Mouse (Mus musculus): ENCODE measurements around the gene R3hdm2.

The R3hdm2 gene

DNA sequence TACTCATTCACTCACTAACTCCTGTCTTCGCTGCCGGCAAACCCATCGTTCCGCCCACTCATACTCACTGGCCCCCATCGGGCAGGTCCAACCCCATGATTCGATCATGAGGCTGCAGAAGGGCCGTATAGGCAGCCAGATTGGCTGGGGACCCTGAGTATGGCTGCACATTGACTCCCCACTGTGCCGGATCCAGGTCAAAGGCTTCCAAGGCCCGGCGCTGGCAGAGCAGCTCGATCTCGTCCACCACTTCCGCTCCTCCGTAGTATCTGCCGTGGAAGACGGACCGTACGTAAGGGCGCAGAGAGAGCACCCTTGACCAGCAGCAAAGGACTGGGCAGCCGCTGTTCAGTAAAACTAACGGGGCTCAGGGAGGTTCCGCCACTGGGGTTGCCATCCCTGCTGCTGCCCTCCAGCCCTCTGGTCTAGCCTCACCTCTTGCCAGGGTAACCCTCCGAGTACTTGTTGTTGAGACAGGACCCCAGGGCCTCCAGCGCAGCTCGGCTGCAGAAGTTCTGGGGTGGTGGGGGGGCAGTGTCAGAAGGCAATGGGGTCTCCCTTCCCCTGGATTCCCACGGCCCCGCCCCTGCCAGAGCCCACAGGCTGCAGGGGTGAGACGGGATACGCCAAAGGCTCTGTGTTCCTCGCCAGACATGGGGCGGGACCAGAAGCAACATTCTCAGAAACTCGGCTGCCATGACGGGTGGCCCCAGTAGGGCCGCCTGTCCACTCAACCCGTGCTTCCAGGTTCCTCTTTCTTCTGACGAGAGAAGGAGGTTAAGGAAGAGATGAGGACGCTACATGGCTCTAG, 140.0 kb downstream of the R3hdm2 start:
- no peak for DNase-seq

DNA sequence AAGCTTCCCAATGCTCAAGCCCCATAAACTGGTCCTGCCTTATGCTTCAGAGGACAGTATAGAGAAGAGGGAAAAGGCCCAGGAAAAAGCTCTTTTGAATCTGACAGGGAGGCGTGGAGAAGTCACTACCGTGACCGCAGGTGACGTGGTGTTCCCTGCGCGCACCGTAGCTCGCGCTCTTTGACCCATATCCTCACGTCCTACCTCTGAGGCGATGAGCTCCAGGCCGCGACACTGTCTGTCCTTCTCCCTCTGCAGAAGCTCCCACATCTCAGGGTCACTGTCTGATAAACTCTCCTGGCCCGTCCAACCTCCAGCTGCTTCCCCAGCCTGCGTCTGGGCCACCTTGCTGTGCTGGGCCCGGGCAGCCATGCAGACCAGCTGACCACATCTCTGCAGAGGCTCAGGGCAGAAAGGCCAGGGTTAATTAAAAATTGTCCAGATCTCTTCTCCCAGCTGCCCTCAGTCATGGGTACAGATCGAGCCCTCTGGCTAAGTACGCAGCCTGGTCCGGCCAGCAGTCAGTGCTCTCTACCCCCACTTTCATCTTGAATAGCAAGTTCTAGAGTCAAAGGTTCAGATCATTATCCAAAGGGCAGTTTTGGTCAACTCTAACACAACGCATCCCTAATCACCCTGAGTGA, 140.7 kb downstream of the R3hdm2 start:
- no peak for DNase-seq

DNA sequence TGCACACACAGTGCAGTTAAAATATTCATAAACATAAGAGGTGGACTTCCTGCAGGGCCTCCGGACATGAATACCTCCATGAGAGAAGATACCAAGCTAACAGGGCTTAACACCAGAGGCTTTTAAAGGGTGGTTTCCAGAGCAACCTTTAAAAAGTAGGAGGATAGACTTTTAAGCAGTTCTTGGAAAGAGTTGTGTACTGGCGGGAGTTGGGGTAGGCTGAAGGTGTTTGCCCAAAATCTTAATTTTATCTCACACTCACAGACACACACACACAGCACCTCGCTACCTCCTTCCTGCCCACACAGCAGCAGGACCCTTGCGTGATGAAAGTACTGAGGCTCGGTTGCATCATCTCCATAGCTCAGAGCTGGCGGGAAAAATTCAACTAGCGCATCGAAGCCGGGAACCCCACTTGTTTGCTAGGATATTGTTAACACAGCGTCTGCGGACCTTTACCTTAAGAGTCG, 141.5 kb downstream of the R3hdm2 start:
- peak in 1 of 2 experiments; percentile 21 for DNase-seq

DNA sequence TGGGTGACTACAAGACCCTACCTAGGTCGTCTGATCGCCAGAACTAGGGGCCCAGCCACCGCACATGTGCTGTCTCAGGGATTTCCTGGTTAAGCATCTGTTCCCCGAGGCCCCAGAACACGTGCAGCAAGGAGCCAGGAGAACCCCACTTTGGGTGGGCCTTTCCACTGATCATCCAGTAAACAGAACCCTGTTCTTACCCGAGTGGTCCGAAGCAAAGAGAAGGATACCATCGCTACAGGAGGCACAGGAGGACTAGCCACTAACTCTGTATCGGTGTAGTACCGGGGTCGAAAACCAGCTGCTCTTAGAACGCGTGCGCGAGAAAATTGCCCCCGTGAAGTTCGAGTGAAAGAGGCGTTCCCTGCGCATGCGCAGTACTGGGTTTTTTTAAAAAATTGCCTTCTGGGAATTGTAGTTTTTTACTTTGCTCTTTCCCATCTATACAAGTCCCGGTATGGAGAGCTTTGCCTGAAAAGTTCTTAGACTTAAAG, 142.0 kb downstream of the R3hdm2 start, which contains the start of gene Shmt2:
Gene Shmt2, minus strand, starts transcription at position 357 of the 494 bp plus-strand sequence.
- peak; percentile 82 for DNase-seq

DNA sequence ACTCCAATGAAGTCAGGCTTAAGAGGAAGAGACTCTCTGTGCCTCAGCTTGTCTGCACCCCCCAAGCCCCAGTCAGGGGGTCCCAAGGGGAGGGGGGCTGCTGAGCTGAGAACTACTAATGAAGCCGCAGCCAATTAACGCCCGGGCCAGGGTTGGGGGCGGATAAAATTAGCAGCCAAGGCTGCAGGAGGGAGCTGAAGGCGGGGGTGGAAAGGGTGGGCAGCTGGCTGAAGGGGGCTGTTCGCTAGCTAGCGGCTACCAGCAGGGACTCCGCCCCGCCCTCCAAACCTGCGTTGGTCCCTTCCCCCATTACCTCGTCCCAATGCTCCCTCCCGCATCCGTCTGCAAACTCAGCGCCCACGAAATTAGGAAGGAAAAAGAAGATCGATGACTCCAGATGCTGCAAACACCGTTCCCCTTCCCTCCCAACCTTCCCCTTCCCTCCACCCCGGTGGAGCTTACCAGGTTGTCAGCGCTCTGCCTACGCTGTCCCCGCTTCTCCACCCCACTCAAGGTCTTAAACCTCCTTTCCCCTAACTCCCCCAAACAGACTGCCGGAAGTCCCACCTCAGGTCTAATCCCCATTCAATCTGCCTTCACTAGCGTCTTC, 144.6 kb downstream of the R3hdm2 start:
- no peak for DNase-seq

DNA sequence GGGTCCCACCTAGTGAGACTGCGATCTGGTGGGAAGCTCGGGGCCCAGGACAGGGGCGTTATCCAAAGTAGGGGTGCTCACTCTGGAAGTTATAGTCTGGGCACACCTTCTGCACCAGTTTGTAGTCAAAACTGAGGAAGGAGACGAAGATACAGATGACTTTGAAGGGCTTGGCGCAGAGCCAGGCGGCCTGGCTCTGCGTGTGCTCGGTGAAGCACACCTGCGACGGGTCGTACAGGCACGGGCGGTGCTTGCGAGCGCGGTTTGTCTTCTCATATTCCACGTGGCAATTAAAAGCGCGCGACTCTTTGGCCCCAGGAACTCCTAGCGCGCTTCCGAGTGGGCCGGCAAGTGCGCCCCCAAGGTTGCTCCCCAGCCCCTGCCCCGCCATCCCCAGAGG, 145.9 kb downstream of the R3hdm2 start:
- DNase-seq: peak in 1 of 2 experiments; percentile 40

DNA sequence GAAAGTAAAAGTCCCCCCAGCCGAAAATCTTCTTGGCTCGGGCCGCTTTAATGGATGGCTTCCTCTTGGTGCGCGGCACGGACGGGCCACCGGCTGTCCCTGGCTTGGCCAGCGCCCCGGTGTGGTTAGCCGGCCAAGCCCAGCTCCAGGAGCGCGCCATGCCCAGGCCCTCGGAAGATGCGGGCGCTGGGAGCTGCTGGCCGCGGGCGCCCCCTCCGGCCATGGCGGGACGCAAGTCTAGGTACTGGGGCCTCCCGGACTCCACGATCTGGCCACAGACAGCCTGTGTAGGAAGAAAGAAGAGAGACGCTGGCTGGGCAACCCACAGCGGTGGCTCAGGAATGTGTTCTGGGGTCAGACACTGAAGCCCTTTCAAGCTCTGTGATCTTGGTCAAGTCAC, 146.6 kb downstream of the R3hdm2 start:
- peak; percentile 63 to 69 for DNase-seq

DNA sequence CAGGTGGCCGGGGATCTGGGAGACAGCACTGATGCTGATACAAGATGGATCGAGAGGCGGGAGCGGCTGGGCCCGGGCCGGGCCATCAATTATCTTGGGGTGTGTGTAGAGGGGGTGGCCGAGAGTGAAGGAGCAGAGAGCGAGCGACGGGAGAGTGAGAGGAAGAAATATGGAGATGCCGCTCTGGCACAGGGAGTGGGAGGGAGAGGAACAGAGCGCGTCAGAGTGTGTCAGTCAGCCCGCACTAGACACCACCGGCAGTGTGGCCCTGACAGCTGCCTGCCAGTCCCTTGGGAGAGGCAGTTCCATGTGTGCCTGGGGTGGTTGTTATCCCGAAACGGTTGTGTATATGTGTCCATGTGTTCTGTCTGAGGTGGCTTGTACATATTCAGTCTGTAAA, 147.4 kb downstream of the R3hdm2 start:
- peak in 1 of 2 experiments; percentile 40 for DNase-seq

DNA sequence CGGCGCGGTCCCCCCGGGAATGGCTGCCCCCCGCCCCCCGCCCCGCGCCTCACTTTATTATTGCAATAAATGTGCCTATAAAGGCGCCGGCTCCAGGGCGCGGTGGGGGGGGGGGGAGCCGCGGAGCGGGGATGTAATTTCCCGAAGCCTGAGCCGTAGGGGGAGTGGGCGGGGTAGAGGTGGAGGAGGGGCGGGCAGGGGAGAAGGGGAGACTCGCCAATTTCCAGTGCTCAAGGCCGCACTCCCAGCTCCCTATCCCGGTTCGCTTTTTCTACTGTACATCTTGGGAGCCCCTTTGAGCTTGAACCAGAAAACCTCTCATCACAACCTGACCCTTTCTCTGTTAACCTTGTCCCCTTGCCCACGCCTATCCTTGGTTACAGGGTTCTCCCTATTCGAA, 150.8 kb downstream of the R3hdm2 start:
- no peak for DNase-seq

DNA sequence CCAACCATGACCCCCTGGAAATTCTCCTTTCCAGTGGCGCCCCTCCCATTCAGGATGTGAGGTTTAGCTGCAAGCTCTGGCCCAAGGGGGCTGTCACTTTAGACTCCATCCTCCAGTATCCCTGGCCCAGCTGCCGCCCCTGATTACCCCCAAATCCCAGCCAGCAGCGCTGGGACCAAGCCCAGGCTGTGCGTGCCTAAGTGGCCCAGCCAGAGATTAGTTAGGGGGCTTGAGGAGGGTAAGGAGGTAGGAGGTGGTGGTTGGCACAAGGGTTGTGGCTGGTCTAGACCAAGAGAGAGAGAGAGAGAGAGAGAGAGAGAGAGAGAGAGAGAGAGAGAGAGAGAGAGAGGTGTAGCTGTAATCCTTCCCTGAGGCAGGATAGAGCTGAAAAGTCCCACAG, 151.4 kb downstream of the R3hdm2 start:
- no peak for DNase-seq

DNA sequence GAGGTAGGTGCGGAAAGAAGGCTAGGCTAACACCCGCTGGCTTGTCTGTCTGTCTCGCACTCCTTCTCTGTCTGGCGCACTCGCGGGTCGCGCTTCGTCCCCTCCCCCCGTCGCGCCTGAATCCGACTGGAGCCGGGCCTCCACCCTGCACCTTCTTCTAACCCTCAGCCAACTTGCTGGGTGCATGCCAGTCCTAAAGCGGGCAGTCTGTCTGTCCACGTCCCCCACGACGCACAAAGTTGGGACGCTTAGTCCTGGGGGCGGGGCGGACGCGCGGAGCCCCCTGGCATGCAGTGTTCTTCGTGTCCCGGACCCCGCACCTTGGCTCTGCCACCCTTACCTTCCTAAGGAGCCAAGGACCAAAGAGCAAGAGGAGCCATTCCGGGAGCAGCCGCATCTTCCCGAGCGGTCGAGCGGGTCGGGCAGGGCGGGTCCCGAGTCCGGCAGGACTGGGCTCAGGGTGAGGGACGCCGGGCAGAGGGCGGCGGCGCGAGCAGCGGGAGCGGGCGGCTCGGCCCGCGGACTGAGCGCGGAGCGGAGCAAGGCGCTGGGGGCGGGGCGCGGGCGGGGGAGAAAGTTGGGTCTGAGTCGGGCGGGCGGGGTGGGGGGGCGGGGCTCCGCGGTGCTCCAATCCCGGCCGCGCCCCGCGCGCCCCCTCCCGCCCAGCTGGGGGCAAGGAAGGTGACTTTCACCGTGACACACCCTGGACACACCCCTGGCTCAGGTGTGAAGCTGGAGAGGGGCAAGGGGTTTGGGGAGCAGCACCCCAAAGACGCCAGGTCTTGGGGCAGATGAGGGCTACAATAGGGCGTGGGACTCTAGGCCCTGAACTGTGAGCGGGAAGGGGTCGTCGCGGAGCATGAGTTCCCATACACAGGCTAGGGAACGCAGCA, 154.2 kb downstream of the R3hdm2 start, which contains the start of gene Nxph4:
Gene Nxph4, minus strand, starts transcription at position 524 of the 893 bp plus-strand sequence.
- DNase-seq: no peak

DNA sequence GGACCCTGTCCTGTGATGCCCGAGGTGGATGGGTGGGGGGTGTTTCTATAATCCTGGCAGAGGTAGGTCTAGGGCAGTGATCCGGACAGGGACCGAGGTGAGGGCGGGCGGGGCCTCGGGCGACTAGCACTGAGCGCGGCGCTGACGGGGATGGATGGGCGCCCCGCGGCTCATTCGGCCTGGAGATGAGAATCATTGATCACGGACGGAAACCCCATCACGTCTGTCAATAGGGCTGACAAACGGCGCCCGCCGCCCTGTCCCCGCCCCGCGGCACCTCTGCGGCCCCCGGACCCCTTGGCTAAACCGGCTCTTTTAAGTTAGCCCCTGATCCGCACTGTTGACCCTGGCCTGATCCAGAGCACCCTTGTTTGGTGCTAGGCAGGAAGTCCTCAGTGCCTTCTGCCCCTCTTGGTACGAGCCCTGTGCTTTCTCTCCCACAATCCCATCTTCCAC, 154.8 kb downstream of the R3hdm2 start:
- DNase-seq: peak; percentile 31 to 38

DNA sequence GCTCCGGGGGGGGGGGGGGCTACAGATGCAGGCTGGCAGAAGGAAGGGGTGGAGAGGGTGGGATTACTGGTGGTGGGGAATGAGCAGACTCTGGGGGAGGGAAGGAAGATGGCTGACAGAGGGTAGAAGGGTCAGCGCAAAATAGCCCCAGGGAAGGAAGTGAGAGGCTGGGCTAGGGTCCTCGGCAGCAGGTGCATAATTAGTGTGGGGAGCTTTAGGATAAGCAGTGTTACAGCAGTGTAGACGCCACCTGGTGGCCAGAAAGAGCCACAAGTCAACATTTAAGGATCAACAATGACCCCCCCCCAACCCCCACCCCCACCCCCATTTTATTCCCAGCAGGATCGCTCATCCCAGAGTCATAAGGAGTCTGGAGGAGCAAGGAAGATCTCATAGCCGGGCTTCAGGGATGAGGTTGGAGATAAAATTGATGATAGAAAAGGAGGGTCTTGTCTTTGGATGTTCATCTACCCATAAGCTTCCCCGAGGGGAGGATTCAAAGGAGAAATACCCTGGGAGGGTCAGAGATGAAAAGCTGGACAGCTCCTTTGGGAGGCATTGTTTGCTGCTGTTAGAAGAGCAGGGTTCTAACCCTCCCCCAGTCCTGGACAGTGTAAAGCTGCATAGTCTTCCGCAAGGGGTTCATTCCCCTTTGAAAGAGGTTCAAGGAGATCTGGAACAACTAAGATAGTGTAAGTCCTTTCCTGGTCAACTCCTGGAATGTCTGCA, 156.6 kb downstream of the R3hdm2 start:
- DNase-seq: peak; percentile 68

DNA sequence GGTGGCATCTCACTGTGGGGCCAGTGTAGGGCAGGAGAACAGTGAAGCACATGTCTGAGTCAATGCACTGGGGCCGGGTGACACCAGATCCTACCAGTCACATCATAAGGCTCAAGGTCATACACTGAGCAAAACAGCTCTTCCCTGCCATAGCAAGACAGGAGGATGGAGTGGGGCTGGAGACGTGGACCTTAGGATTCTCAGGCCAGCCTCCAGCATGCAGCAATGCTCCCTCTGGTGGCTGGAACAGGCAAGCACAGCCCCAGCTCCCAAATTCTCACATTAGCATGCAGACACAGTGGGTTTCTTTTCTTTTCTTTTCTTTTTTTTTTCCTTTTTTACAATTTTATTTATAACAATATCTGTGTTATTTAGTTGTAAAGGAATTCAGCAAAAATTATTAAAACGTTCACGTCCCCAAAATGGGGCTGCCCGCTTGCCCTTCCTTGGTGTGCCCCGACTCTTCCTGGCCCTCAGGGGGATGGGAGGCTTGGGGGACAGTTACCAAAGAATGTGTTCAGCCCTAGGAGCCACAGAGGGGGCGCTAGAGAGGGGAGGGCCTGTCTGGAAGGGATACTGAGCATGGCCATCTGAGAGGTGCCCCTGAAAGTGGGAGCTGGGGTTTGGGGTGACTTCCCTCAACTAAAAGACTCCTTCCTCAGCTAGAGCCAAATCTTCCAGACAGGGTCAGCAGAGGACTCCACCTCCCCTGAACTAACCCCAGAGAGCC, 157.9 kb downstream of the R3hdm2 start:
- DNase-seq: peak; percentile 79 to 80

DNA sequence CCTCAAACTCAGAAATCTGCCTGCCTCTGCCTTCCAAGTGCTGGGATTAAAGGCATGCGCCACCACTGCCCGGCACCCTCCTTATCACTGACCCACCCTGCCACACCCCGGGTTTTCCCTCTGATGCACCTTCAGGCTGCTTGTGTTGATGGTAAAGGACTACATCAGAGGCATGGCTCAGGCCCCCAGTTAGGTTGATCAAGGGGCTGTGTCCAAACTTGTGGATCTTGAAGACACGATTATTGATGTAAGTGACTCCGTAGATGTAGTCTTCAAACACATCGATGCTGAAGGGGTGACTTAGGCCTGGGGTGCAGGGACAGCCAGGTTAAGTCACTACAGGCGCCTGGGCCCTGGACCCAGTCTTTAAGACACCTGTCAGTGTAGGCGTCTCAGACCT, 161.4 kb downstream of the R3hdm2 start:
- no peak for DNase-seq

DNA sequence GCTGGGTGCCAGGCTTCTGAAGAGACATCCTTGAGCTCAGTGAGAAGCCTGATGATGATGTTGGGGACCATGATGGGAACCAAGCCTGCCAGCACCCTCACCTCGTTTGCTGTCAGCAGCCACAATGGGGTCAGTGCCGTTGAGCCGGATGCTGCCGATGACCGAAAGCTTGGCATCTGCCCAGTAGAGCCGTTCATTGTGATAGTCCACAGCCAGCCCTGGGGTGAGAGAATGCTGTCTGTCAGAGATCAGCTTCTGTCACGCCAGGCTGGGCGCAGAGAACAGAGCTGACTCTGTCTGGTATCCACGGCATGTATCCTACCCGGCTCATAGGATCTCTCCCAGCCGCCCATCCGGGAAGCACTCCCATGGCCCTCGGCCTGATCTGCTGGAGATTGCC, 162.0 kb downstream of the R3hdm2 start:
- DNase-seq: no peak

DNA sequence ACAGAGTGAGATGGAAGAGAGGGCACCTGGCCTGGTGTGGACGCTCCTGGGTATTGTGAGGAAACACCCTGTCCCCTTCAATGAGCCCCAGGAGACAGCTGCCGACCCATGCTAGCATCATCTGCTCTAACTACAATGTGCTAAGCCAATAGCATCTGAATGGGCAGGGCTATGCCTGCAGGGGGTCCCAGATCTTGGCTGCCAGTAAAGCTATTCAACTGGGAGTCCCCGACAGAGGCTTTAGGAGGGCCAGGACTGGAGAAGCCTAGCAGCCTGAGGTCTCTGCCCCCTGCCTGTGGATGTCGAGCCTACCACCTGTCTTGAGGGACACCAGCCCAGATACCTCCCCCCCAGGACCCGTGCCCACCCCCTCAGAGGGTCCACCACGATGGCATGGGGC, 162.6 kb downstream of the R3hdm2 start:
- DNase-seq: no peak

DNA sequence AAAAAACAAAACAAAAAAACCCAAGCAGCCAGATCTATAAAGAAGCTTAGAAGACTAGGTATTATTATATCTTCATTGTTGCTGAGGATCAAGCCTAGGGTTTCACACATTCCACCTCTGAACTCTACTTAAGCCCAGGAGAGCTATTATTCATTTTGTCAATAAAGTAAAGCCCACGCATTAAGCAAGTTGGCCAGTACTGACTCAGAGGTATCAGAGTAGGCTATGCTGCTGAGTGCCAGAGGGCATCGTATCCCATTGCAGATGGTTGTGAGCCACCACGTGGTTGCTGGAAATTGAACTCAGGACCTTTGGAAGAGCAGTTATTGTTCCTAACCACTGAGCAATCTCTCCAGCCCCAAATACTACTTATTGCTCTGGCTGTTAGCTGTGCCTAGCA, 163.8 kb downstream of the R3hdm2 start:
- DNase-seq: no peak

DNA sequence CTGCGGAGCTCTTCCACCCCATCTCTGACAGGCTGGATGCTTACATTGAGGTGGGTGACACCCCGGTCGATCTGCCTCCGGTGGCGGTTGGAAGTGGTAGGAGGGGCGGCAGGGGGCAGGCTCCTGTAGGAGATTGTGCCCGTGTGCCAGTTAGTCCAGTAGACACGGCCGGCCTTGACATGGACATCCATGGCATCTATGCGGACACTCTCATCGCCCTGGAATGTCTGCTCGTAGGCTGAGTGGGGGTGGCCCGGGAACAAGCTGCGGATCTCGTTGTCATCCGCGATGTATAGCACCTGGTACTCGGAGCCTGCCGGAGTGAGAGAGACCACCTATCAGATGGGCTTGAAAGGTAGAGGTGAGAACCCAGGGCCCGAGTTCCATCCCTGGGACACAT, 164.2 kb downstream of the R3hdm2 start:
- no peak for DNase-seq

DNA sequence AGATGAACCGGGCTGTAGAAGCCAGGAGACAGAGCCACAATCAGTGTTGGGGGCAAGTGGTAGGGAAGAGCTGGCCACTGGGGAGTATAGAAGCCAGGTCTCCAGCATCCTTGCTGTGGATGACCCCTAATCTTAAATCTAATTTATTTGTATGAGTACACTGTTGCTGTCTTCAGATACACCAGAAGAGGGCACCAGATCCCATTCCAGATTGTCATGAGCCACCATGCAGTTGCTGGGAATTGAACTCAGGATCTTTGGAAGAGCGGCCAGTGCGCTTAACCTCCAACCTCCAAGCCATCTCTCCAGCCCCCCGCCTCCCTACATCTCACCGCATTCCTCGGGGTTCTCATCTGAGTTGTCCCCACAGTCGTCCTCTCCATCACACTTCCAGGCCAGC, 166.4 kb downstream of the R3hdm2 start:
- no peak for DNase-seq

DNA sequence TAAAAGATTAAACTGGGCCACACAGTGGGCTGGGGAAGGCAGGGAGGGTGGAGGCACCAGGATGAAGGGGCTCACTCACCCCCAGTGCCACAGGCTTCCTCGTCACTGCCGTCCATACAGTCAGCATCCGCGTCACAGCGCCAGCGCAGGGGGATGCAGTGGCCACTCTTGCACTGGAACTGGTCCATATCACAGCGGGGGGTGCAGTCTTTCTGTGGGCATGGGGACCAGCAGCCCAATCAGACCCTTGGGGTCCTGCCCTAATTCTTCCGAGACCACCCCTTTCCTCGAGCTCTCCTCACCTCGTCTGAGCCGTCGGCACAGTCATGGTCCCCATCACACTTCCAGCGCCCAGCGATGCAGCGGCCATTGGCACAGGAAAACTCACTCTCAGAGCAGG, 168.1 kb downstream of the R3hdm2 start:
- no peak for DNase-seq

Data from B cell, adult 2 months (primary cell).